Mouse (Mus musculus) MEL (cell line): ENCODE measurements around the gene Nfia. TPM values are rescaled to one million over a fixed set of nuclear protein-coding genes. Genes with fewer than 3 reads are reported as not detected.

Experiments
- DNase-seq: peaks from one replicate; pipeline ENCODE4 v3.0.0; 2011; ENCODE audit warnings: low read depth, low spot score
- H3K27ac ChIP-seq: 2 replicates; pipeline ENCODE4 v1.5.1; 2012; ENCODE audit warnings: low read depth, mild to moderate bottlenecking, control low read depth, low read length, moderate library complexity; ENCODE audit not compliant: control insufficient read depth
- H3K27me3 ChIP-seq, 2 experiments: fragments of 150-350 bp in 1 of 2; sonication (generic) in 1 of 2; 2 replicates each; pipeline ENCODE4 v1.6.1; 2012; ENCODE audit warnings: low read length in 2 of 2, mild to moderate bottlenecking in 2 of 2, improper control_type of control experiment in 1 of 2, moderate library complexity in 1 of 2; ENCODE audit not compliant: insufficient read depth in 2 of 2, control insufficient read depth in 1 of 2
- H3K36me3 ChIP-seq, 2 experiments: 2 replicates each; pipeline ENCODE4 v1.6.1; 2012 to 2014; ENCODE audit warnings: low read length in 2 of 2, improper control_type of control experiment in 1 of 2, inconsistent platforms in 1 of 2, mild to moderate bottlenecking in 1 of 2; ENCODE audit not compliant: insufficient read depth in 2 of 2, control insufficient read depth in 1 of 2
- H3K4me1 ChIP-seq, 2 experiments: fragments of 150-350 bp in 1 of 2; sonication (generic) in 1 of 2; 2 replicates each; pipeline ENCODE4 v1.6.1; 2012; ENCODE audit warnings: low read length in 2 of 2, improper control_type of control experiment in 1 of 2, mild to moderate bottlenecking in 1 of 2; ENCODE audit not compliant: insufficient read depth in 2 of 2, control insufficient read depth in 1 of 2
- H3K4me3 ChIP-seq, 2 experiments: fragments of 150-350 bp in 1 of 2; sonication (generic) in 1 of 2; 2 replicates each; pipeline ENCODE4 v1.5.1; 2012; ENCODE audit warnings: low read depth in 2 of 2, low read length in 2 of 2, mild to moderate bottlenecking in 2 of 2, moderate library complexity in 2 of 2, control low read depth in 1 of 2, improper control_type of control experiment in 1 of 2; ENCODE audit not compliant: control insufficient read depth in 1 of 2, insufficient read depth in 1 of 2
- H3K79me2 ChIP-seq: 2 replicates; pipeline ENCODE4 v1.6.1; 2012; ENCODE audit warnings: mild to moderate bottlenecking, low read length, moderate library complexity; ENCODE audit not compliant: control insufficient read depth, poor library complexity, insufficient read depth
- H3K9ac ChIP-seq: 2 replicates; pipeline ENCODE4 v1.6.1; 2012; ENCODE audit warnings: low read depth, mild to moderate bottlenecking, control low read depth, low read length, moderate library complexity; ENCODE audit not compliant: control insufficient read depth, poor library complexity, severe bottlenecking
- H3K9me3 ChIP-seq: fragments of 150-350 bp; sonication (generic); replicated peaks from 2 replicates; pipeline ENCODE4 v1.6.1; 2012; ENCODE audit warnings: mild to moderate bottlenecking, low read length, improper control_type of control experiment, moderate library complexity; ENCODE audit not compliant: insufficient read depth
- BHLHE40 ChIP-seq: IDR thresholded peaks from 2 replicates; pipeline ENCODE4 v1.6.1; 2012; ENCODE audit warnings: low read depth, mild to moderate bottlenecking, inconsistent platforms, low read length, improper control_type of control experiment, borderline replicate concordance
- CTCF ChIP-seq, 3 experiments: IDR thresholded peaks in 2 of 3; conservative IDR thresholded peaks in 1 of 3; 2 replicates each; pipeline ENCODE4 v1.5.1; 2011 to 2012; ENCODE audit warnings: low read length in 3 of 3, low read depth in 2 of 3, mild to moderate bottlenecking in 2 of 3, improper control_type of control experiment in 1 of 3, inconsistent platforms in 1 of 3, mixed read lengths in 1 of 3, moderate library complexity in 1 of 3; ENCODE audit not compliant: control insufficient read depth in 1 of 3, insufficient read depth in 1 of 3, poor library complexity in 1 of 3, severe bottlenecking in 1 of 3
- E2F4 ChIP-seq: IDR thresholded peaks from 2 replicates; pipeline ENCODE4 v1.6.1; 2011; ENCODE audit warnings: low read depth, low read length, improper control_type of control experiment, borderline replicate concordance
- ELF1 ChIP-seq: IDR thresholded peaks from 2 replicates; pipeline ENCODE4 v1.6.1; 2014; ENCODE audit warnings: low read depth, mild to moderate bottlenecking, inconsistent platforms, low read length, improper control_type of control experiment, moderate library complexity
- GABPA ChIP-seq: IDR thresholded peaks from 2 replicates; pipeline ENCODE4 v1.6.1; 2012; ENCODE audit warnings: low read depth, mild to moderate bottlenecking, inconsistent platforms, low read length, improper control_type of control experiment, moderate library complexity
- GATA1 ChIP-seq: IDR thresholded peaks from 2 replicates; pipeline ENCODE4 v1.6.1; 2011; ENCODE audit warnings: low read depth, low read length, improper control_type of control experiment
- JUND ChIP-seq: IDR thresholded peaks from 2 replicates; pipeline ENCODE4 v1.6.1; 2011; ENCODE audit warnings: low read depth, mild to moderate bottlenecking, improper control_type of control experiment, low read length
- KAT2A ChIP-seq: conservative IDR thresholded peaks from 2 replicates; pipeline ENCODE4 v1.6.1; 2012; ENCODE audit warnings: low read depth, low read length, improper control_type of control experiment, inconsistent platforms
- MAFK ChIP-seq: IDR thresholded peaks from 2 replicates; pipeline ENCODE4 v1.6.1; 2011; ENCODE audit warnings: low read depth, mild to moderate bottlenecking, low read length, improper control_type of control experiment, borderline replicate concordance
- MEF2A ChIP-seq: IDR thresholded peaks from 2 replicates; pipeline ENCODE4 v1.6.1; 2014; ENCODE audit warnings: low read depth, mild to moderate bottlenecking, inconsistent platforms, low read length, improper control_type of control experiment; ENCODE audit not compliant: poor library complexity, insufficient replicate concordance, severe bottlenecking; ENCODE audit errors: extremely low read depth
- MXI1 ChIP-seq: IDR thresholded peaks from 2 replicates; pipeline ENCODE4 v1.6.1; 2011; ENCODE audit warnings: mild to moderate bottlenecking, low read depth, low read length, improper control_type of control experiment
- MYB ChIP-seq: IDR thresholded peaks from 2 replicates; pipeline ENCODE4 v1.6.1; 2011; ENCODE audit warnings: mild to moderate bottlenecking, low read depth, low read length, improper control_type of control experiment
- NELFE ChIP-seq: IDR thresholded peaks from 2 replicates; pipeline ENCODE4 v1.6.1; 2011; ENCODE audit warnings: low read depth, low read length, improper control_type of control experiment
- POLR2A ChIP-seq, 2 experiments: IDR thresholded peaks; 2 replicates each; pipeline ENCODE4 v1.6.1; 2011 to 2012; ENCODE audit warnings: low read length in 2 of 2, mild to moderate bottlenecking in 2 of 2, control low read depth in 1 of 2, improper control_type of control experiment in 1 of 2, low read depth in 1 of 2, moderate library complexity in 1 of 2; ENCODE audit not compliant: control insufficient read depth in 1 of 2, insufficient read depth in 1 of 2, poor library complexity in 1 of 2
- POLR2AphosphoS5 ChIP-seq: IDR thresholded peaks from 2 replicates; pipeline ENCODE4 v1.6.1; 2012; ENCODE audit warnings: low read depth, borderline replicate concordance, mild to moderate bottlenecking, inconsistent platforms, low read length, moderate library complexity, mixed read lengths
- RCOR1 ChIP-seq: IDR thresholded peaks from 2 replicates; pipeline ENCODE4 v1.6.1; 2012; ENCODE audit warnings: low read depth, mild to moderate bottlenecking, inconsistent platforms, low read length, improper control_type of control experiment
- TAL1 ChIP-seq: IDR thresholded peaks from 2 replicates; pipeline ENCODE4 v1.6.1; 2012; ENCODE audit warnings: mild to moderate bottlenecking, inconsistent platforms, low read length, moderate library complexity, mixed read lengths
- UBTF ChIP-seq: IDR thresholded peaks from 2 replicates; pipeline ENCODE4 v1.6.1; 2012; ENCODE audit warnings: low read depth, mild to moderate bottlenecking, inconsistent platforms, low read length, improper control_type of control experiment, moderate library complexity, borderline replicate concordance; ENCODE audit not compliant: insufficient read depth
- ZC3H11A ChIP-seq: IDR thresholded peaks from 2 replicates; pipeline ENCODE4 v1.6.1; 2012; ENCODE audit warnings: low read depth, mild to moderate bottlenecking, inconsistent platforms, low read length, improper control_type of control experiment
- ZMIZ1 ChIP-seq: IDR thresholded peaks from 2 replicates; pipeline ENCODE4 v1.6.1; 2012; ENCODE audit warnings: low read depth, mild to moderate bottlenecking, inconsistent platforms, low read length, improper control_type of control experiment, moderate library complexity
- ZNF384 ChIP-seq: IDR thresholded peaks from 2 replicates; pipeline ENCODE4 v1.6.1; 2012; ENCODE audit warnings: low read depth, mild to moderate bottlenecking, inconsistent platforms, low read length, improper control_type of control experiment
- polyA plus RNA-seq, 2 experiments: library from polyadenylated mRNA; stranded (reverse) in 1 of 2; unstranded in 1 of 2; fragments of >175 nt in 1 of 2; fragments of >200 nt in 1 of 2; gene quantifications; 2 replicates each; pipeline versions ENCODE4 v1.2.1 to v1.2.4; 2012; ENCODE audit warnings: low replicate concordance in 2 of 2, low read depth in 1 of 2; ENCODE audit not compliant: insufficient read length in 2 of 2, insufficient read depth in 1 of 2, missing spikeins in 1 of 2
- total RNA-seq: library from RNA; depleted of rRNA; stranded (reverse); fragments of 300-350 nt; gene quantifications from 2 replicates; pipeline ENCODE4 v1.2.3, GENCODE M21; 2012

Gene Nfia
- total and polyA plus RNA-seq, 3 experiments: 10.2 to 20.5 (median 13.4) TPM

DNA sequence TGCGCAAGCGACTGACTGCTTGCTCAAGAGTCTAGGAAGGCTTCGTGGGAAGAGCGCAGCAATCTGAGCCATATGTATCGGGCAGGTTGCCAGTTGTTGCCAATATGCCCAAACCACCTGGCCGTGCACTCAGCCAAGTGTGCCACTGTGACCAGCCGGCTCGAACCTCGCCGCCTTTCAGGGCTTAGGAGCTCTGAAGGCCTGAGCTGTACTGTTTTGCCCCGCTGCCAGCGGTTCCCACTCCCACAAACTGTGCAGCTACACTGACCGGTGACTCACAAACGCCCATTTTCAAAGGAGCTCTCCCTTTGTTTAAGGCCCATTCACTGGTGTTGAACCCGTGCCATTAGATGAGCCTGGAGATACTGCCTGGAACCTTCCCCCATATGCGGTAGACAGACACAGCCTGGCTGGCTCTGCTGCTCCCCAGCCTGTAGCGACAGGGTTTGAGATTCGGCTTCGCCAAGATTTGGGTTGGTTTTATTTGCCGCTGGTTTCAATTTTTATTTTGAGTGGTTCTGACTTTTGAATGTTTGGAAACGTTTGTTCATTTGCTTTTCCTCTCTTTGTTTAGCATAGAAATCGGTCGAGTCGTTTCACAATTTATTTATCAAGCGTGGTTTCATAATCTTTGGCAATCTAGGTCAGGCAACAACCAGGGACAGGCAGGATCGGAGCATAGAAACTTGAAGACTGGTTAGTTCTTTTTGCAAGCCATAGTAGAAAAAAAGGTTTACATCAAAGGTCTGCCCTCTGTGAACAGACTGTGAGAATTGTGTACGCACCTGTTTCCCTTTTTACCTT lies 138.4 kb downstream of the Nfia start:
- Histone ChIP-seq H3K27ac (no peak overlapping the region), H3K27me3 (no peaks in the 10 kb centered on the region), H3K79me2 (peaks cover 36% of the 10 kb centered on the region), H3K4me1 (peaks cover 17 to 18% of the 10 kb centered on the region in 2 experiments), H3K9me3 (no peaks in the 10 kb centered on the region), H3K9ac (no peak overlapping the region), H3K36me3 (peaks cover 15 to 38% of the 10 kb centered on the region in 2 experiments), H3K4me3 (no peak overlapping the region; a peak in 1 of 4 replicates)
- no peak for TF ChIP-seq RCOR1
- no peak for TF ChIP-seq E2F4
- no peak for TF ChIP-seq MEF2A
- TF ChIP-seq KAT2A: no peak
- no peak for TF ChIP-seq ZC3H11A
- no peak for DNase-seq

DNA sequence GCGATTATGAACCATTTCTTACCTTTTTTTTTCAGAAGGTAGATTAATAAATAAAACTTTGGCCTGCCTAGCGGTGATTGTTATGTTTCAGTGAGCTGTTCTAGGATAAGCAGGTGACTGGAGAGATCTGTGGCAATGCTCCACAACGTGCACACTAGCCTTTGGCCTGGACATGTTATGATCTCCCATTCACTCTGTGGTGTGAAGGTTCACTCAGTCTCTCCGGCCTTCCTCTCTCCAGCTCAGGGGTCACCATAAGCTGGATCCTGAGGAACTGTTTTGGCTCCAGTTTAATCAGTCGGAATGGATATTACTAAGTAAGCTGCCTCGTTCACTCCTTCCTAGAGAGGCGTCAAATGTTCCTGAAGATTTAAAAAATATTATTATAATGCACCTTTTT lies 139.2 kb downstream of the Nfia start:
- H3K9ac ChIP-seq: no peak overlapping the region
- no peak for TF ChIP-seq ZNF384
- no peak for TF ChIP-seq GABPA
- no peak for TF ChIP-seq UBTF
- TF ChIP-seq, all 39 proteins: peak for 0
- H3K36me3 ChIP-seq: peaks cover 17 to 38% of the 10 kb centered on the region in 2 experiments
- no peak overlapping the region for H3K4me3 ChIP-seq
- no peak for DNase-seq
- peaks cover 37% of the 10 kb centered on the region for H3K79me2 ChIP-seq
- H3K27ac ChIP-seq: no peak overlapping the region
- no peaks in the 10 kb centered on the region for H3K9me3 ChIP-seq
- H3K4me1 ChIP-seq: peaks cover 17 to 18% of the 10 kb centered on the region in 2 experiments
- no peaks in the 10 kb centered on the region for H3K27me3 ChIP-seq

DNA sequence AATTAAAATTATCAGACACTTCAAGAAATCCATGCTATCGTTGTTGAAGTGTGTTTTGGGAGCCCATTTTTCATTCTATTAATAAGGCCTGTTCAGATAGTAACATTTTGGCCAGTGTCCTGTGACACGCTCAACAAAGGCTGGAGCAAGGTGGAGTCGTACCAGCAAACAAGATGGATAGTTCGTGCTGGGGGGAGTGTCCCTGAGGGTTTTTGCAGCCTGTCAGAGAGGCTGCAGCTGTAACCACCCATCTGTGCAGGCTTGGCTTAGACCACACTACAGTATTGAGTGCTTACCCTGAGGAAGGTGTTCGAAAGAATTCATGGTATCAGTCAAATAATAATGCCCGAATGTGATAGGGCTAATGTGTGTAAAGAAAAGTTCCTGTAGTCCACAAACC lies 139.6 kb downstream of the Nfia start:
- Histone ChIP-seq H3K36me3 (peaks cover 19 to 39% of the 10 kb centered on the region in 2 experiments), H3K4me3 (no peak overlapping the region), H3K27me3 (no peaks in the 10 kb centered on the region), H3K27ac (no peak overlapping the region), H3K79me2 (peaks cover 37% of the 10 kb centered on the region), H3K9me3 (no peaks in the 10 kb centered on the region), H3K4me1 (peaks cover 17 to 18% of the 10 kb centered on the region in 2 experiments), H3K9ac (no peak overlapping the region)
- no peak for TF ChIP-seq MYB
- TF ChIP-seq RCOR1: no peak
- no peak for TF ChIP-seq GATA1
- no peak for TF ChIP-seq CTCF (IDR thresholded peaks at IDR 0.05 in 2 of 3, conservative IDR thresholded peaks at IDR 0.05 in 1 of 3; ENCODE audit: control insufficient read depth in 1 of 3, insufficient read depth in 1 of 3, low read depth in 2 of 3, low read length in 3 of 3, poor library complexity in 1 of 3, severe bottlenecking in 1 of 3)
- TF ChIP-seq MAFK: no peak
- TF ChIP-seq TAL1: no peak
- no peak for TF ChIP-seq POLR2A (IDR thresholded peaks at IDR 0.05; ENCODE audit: control insufficient read depth in 1 of 2, insufficient read depth in 1 of 2, low read depth in 1 of 2, low read length in 2 of 2, poor library complexity in 1 of 2)
- TF ChIP-seq NELFE: no peak
- no peak for TF ChIP-seq BHLHE40
- TF ChIP-seq ZMIZ1: no peak
- no peak for TF ChIP-seq POLR2AphosphoS5
- TF ChIP-seq JUND: no peak
- TF ChIP-seq MXI1: no peak
- TF ChIP-seq ELF1: no peak
- DNase-seq: no peak
